Mouse (Mus musculus) neural tube, embryonic 10.5 days (tissue): ENCODE data around the gene Bok.
A peak's percentile ranks its signal among the peaks of the same experiment; 100 is the strongest.

Experiments
- DNase-seq: peaks from one replicate; pipeline ENCODE4 v3.0.0-alpha.2; 2017; ENCODE audit warnings: low spot score; ENCODE audit errors: extremely low spot score

The Bok gene

DNA sequence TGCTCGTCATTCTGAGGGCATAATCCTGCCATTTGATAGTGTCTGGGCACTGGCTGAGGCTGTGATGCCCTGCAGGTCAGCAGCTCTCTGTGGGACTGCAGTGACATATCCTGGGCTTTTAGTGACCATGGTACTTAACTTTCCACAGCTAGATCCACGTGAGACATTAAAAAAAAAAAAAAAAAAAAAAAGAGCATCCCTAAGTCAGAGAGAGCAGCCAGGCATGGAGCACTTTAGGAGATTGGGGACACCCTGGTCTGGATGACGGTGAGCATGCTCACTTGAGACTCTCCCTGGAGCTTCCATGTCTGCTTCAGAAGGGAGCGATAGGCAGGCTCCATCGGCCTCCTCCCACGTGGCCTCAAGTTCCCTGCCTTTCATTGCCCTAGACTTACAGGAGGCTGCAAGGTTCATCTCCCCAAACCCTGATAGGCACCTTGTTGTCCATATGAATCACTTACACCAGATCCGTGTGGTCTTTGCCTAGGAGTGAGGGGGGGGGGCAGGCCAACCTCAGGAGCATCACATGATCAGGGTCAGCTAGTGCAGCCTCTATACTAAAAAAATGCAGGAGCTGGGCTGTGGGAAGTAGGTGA lies 4.5 kb downstream of the Bok start:
- no peak for DNase-seq

GRCm38 (mm10) chr1:93691106-93691505 lies 5.6 kb downstream of the Bok start:
- DNase-seq, result no peak

DNA sequence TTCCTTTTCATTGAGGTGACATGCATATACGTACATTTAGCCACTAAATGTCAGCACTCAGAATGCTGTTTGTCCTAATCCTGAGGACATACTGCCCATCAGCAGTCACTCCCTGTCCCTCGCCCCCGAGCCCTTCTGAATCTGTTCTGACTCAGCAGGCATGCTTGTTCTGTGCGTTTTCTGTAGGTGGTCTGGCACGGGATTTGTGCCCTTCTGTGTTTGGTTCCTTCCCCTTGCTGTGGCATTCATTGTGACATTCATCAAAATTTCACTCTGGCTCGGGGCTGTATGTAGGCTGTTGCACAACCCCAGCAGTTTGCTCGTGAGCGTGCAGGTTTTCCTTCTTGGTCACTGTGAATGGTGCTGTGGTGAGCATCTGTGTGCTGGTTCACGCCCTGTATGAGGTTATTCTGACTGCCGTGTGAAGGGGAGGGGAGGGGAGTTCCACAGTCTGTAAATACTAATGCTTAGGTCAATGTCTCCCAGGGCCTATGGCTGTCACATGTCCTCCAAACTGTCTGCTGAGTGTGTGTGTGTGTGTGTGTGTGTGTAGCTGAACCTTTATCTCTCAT lies 6.4 kb downstream of the Bok start:
- DNase-seq, result no peak

DNA sequence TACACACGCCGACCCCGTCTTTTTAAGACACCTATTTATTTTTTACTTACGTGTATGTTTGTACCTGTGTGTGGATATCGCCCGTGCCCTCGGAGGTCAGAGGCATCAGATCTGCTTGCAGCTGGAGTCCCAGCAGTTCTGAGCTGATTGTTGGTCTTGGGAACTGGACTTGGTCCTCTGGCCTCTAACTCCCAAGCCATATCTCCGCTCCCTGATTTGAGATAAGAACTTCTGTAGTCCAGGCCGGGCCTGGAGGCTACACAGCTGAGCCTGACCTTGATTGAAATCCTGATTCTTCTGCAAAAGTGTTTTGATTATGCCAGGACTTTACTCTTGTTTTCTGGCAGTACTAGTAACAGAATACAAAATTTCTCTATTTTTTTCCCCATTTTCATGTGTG lies 7.3 kb downstream of the Bok start:
- no peak for DNase-seq

DNA sequence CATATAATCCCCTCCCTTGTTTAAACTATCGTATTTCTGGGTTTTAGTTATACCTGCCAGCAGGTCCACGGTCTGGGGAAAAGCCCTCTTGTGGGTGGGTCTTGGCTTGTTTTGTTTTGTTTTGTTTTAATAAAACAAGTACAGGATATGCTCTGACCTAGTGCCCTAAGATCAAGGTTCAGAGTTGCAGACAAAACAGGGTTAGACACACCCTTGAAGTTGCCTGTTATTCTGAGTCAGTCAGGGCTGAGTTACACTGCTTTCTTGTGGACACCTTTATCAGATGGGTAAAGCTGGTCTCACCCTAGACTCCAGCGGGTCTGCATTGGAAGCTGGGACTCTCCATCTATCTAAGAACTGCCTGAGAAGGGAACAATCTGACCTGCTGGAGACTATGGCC lies 8.0 kb downstream of the Bok start:
- no peak for DNase-seq

- no peak for DNase-seq
Measured at GRCm38 (mm10) chr1:93693943-93694342, 8.5 kb downstream of the Bok start.

DNA sequence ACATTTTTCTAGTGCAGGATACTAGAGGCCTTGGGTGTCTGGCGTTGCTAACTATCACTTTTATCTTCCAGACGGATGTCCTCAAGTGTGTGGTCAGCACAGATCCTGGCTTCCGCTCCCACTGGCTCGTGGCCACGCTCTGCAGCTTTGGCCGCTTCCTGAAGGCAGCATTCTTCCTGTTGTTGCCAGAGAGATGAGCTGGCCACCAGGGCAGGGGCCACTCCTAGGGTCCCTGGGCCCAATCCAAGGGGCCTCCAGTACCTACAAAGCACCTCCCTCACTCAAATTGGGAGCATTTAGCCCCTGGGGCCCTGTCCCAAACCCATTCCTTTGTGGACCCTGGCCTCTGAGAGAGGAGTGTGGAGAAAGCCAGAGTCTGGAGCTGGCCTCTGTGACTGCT lies 9.5 kb downstream of the Bok start:
- no peak for DNase-seq

- no peak for DNase-seq
Measured at GRCm38 (mm10) chr1:93697317-93697716, 11.9 kb downstream of the Bok start.

DNA sequence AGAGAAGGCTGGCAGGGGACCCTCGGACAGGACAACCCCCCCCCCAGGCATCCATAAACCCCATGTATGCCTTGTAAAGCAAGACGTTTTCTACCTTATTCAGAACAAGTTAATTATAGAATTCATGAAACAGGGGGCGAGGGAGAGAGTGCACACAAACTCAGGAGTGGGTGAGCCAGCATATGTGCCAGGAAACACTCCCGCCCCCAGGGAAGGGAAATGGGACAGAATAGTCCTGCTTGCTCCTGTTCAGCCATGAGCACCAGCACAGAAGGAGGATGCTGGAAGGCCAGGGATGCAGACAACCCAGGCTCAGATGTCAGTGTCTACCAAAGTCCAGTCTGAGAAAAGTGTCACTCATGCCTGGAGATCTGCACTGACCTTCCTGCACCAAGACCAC lies 13.7 kb downstream of the Bok start:
- no peak for DNase-seq

DNA sequence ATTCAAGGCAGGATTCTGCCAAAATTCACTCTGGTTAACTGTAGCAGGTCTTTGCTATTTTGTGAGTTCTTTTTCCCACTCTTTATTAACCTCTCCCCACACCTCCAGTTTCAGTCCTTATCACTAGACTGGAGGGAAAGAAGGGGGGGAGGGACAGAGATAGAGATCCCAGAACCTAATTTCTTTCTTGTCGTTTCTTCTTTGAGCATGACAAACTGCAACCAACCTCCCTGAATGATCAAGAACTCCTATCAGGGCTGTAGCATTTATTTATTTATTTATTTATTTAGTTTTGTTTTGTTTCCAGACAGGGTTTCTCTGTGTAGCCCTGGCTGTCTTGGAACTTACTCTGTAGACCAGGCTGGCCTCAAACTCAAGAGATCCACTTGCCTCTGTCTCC lies 16.6 kb downstream of the Bok start:
- DNase-seq, result no peak

- DNase-seq, result no peak
Measured at GRCm38 (mm10) chr1:93703472-93704048, 18.1 kb downstream of the Bok start.

DNA sequence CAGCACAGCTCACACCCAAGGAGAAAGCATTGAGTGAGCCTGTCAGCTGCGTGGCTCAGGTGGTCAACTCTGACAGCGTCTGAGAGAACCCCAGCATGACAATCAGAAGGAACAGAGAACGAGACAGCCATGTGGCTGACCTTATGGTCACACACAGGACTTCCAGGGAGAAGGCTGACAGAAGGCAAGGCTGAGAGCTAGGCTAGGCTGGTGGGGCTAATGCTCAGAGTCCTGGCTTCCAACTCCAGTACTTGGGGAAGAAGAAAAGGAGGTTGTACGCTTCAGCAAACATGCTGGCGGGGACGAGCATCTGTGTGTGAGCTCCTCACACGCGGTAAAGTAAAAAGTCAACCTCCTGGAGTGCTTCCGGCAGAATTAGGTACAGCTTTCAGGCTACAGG lies 18.9 kb downstream of the Bok start:
- no peak for DNase-seq

DNA sequence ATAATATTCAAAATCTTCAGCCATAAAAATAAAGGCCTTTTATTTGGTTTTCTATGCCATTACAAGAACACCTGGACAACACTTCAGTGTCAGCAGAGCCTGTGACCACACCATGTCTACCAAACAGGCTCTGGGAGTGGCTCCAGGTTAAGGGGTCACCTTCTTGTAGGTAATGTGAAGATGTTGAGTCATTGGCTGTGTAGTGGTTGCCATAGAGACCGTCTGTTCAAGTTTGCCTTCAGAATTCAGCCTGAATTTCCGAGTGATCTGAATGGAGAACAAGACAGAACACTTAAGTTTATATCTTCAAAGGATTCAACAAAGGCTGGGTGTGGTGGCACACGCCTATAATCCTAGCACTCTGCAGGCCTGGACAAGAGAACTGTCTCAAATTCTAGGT lies 19.9 kb downstream of the Bok start:
- DNase-seq, result no peak

DNA sequence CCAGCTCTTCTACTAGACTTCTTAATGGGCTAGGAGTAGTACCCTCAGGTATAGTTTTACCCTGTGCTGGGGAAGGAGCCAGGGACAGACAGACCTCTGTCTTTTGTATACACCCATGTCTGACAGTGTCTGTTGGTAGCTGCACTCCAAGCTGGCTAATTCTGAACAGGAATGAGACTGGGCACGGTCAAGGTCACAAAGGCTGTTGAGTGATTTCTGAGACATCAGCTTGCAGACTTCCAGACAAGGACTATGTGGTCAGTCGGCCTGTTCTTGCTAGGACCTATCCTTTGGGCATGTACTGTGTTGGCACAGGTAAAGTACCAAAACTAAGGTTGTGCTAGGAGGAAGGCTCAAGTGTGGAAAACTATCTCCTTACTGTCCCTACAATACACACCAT lies 30.7 kb downstream of the Bok start:
- DNase-seq, result no peak

DNA sequence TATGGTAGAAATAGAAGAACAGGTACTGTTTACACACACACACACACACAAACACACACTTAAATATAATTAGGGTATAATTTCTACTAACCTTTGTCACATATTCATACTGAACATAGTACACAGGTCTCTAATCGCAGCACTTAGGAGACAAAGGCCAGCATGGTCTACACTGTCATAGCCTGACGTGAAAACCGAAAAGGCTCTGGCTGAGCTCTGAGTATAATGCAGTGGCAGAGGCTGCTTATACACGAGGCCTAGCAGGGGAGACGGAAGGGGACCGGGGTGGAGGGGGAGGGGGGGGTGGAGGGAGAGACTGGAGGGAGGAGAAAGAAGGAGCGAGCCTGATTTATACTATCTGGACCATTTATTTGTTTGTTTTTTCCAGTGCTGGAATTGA lies 36.1 kb downstream of the Bok start:
- no peak for DNase-seq

- DNase-seq, result no peak
Measured at GRCm38 (mm10) chr1:93724623-93725022, 39.2 kb downstream of the Bok start.

GRCm38 (mm10) chr1:93725665-93726064 lies 40.2 kb downstream of the Bok start:
- DNase-seq, result no peak

DNA sequence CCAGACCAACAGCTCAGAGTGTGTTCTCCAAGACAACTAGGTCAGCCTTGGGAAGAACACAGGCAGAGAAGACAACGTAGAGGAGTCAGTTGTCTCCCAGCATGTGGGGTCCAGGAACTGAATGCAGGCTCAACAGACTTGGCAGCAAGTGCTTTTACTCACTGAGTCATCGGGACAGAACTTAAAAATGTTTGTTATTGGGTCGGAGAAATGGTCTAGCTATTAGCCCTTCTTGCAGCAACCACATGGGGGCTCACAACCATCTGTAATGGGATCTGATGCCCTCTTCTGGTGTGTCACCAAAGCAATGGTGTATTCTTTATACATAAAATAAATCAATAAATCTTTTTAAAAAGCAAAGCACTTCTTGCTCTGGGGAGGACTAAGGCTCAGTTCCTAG lies 40.7 kb downstream of the Bok start:
- no peak for DNase-seq

- DNase-seq, result peak; percentile 38
Measured at GRCm38 (mm10) chr1:93726974-93727373, 41.5 kb downstream of the Bok start.

GRCm38 (mm10) chr1:93731103-93731502 lies 45.6 kb downstream of the Bok start:
- no peak for DNase-seq

GRCm38 (mm10) chr1:93731880-93732281 lies 46.4 kb downstream of the Bok start:
- DNase-seq, result no peak

GRCm38 (mm10) chr1:93735859-93736258 lies 50.4 kb downstream of the Bok start:
- DNase-seq, result no peak

DNA sequence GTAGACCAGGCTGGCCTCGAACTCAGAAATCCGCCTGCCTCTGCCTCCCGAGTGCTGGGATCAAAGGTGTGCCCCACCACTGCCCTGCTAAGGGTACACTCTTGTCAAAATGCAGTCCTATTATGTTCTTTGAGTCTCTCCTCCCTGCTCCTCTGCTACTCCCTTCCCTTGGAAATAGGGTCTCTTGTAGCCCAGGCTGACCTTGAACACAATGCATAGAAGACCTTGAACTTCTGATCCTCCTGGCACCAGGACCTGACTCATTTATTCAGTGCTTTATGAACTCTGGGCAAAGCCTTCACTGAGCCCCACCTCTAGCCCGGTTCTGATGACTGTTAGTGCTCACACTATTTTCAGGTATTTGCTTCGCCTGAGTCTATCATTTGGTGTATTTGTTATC lies 52.3 kb downstream of the Bok start:
- DNase-seq, result no peak
